In the genomic region with DNA sequence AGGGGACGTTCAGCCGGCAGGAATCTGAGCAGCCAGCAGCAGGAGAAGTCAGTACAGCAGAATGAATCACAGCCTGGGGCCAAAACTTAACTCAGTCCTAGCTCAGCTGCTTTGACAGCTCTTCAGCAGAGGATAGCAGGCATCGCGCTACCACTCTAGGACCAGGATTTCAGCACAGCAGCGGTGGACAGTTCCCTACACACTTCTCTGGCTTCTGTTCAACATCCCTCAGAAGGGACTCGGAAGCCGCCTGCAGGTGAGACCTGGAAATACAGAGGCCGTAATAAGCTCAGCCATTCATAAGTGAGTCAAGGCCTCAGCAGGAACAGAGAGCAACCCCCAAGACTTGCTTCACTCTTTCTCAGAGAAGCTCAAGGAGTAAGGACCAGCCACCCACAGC, we compare ENCODE assay signal across 8 mouse cellular contexts.
A peak's percentile ranks its signal among the peaks of the same experiment; 100 is the strongest.
DNase-seq lines count a peak whose midpoint lies in the region; ATAC-seq and TF ChIP-seq lines count a peak whose summit lies in the region.
"Had no signal": no experiment of that assay in that cellular context is flagged by ENCODE, and none has a peak within 500 bp of the region (broad histone marks: within the 10 kb centered on the region; RNA-seq: fewer than 3 reads in every experiment).

No protein-coding gene starts in this region.

- no peak for ATAC-seq in embryonic facial prominence, embryonic 11.5 days (replicated peaks; ENCODE audit: insufficient number of reproducible peaks, low FRiP score, low TSS enrichment, low read depth)
- ATAC-seq in midbrain, embryonic 12.5 days (ENCODE audit: low FRiP score, low read depth), result no peak

- H3K4me2 ChIP-seq in embryonic facial prominence, embryonic 11.5 days (ENCODE audit: low read depth, low read length), result no peak overlapping the region
- 0 out of 2 replicates have a peak overlapping the region, but pooled peaks have one; percentile 11 for H3K4me2 ChIP-seq in midbrain, embryonic 12.5 days (replicated peaks)
- H3K4me2 ChIP-seq: lung, embryonic 15.5 days had no signal

- TF ChIP-seq POLR2A in MEL (IDR thresholded peaks at IDR 0.05; ENCODE audit: control insufficient read depth in 1 of 2, insufficient read depth in 1 of 2, low read depth in 1 of 2, low read length in 2 of 2, poor library complexity in 1 of 2), result no peak

- no peak for TF ChIP-seq EP300 in MEL (IDR thresholded peaks at IDR 0.05; ENCODE audit: low read depth in 1 of 2, low read length in 2 of 2)

- H3K27me3 ChIP-seq in MEL (ENCODE audit: control insufficient read depth in 1 of 2, insufficient read depth in 2 of 2, low read length in 2 of 2), result peaks cover 0 to 1% of the 10 kb centered on the region in 2 experiments; a peak in 1 of 4 replicates
- no peaks in the 10 kb centered on the region for H3K27me3 ChIP-seq in embryonic facial prominence, embryonic 11.5 days (ENCODE audit: control insufficient read depth, insufficient read depth, low read length)
- no peaks in the 10 kb centered on the region for H3K27me3 ChIP-seq in midbrain, embryonic 12.5 days
- H3K27me3 ChIP-seq: lung, embryonic 15.5 days had no signal

- intact Hi-C loops in heart, postnatal 25 days (cut with DNase I), result loop anchor here (5.0 kb wide), 1 partner anchor 1189 kb away; no protein-coding TSS in a partner anchor

- no peak overlapping the region for H3K9ac ChIP-seq in MEL (ENCODE audit: control insufficient read depth, low read depth, low read length, poor library complexity, severe bottlenecking)
- H3K9ac ChIP-seq in embryonic facial prominence, embryonic 11.5 days (replicated peaks; ENCODE audit: low read length), result no peak overlapping the region
- no peak overlapping the region for H3K9ac ChIP-seq in midbrain, embryonic 12.5 days (replicated peaks)
- H3K9ac ChIP-seq: lung, embryonic 15.5 days had no signal

- peak; percentile 77 for TF ChIP-seq RAD21 in MEL (IDR thresholded peaks at IDR 0.05; ENCODE audit: low read depth, low read length)

- H3K36me3 ChIP-seq in MEL (ENCODE audit: control insufficient read depth in 1 of 2, insufficient read depth in 2 of 2, low read length in 2 of 2), result no peaks in the 10 kb centered on the region
- no peaks in the 10 kb centered on the region for H3K36me3 ChIP-seq in embryonic facial prominence, embryonic 11.5 days (replicated peaks; ENCODE audit: control insufficient read depth, insufficient read depth, low read depth, low read length)
- H3K36me3 ChIP-seq in midbrain, embryonic 12.5 days, result no peaks in the 10 kb centered on the region
- H3K36me3 ChIP-seq: lung, embryonic 15.5 days had no signal

- DNase-seq in MEL (ENCODE audit: low read depth, low spot score), result peak; percentile 73
- DNase-seq in adrenal gland, postnatal 14 days, result peak; percentile 87
- DNase-seq in embryonic facial prominence, embryonic 11.5 days (ENCODE audit: low spot score), result peak; percentile 94
- DNase-seq in heart, postnatal 25 days (ENCODE audit: low spot score), result peak; percentile 13
- DNase-seq in layer of hippocampus, postnatal 25 days (ENCODE audit: extremely low spot score in 1 of 2, low spot score in 1 of 2), result peak; percentile 27 to 66
- DNase-seq in spleen, postnatal 36 days (ENCODE audit: low spot score in 2 of 2), result peak; percentile 6 to 31

- TF ChIP-seq CTCF in MEL (IDR thresholded peaks at IDR 0.05 in 2 of 3, conservative IDR thresholded peaks at IDR 0.05 in 1 of 3; ENCODE audit: control insufficient read depth in 1 of 3, insufficient read depth in 1 of 3, low read depth in 2 of 3, low read length in 3 of 3, poor library complexity in 1 of 3, severe bottlenecking in 1 of 3), result peak; percentile 53 to 69 (median 56)

- H3K9me3 ChIP-seq in MEL (replicated peaks; ENCODE audit: insufficient read depth, low read length), result no peaks in the 10 kb centered on the region
- no peaks in the 10 kb centered on the region for H3K9me3 ChIP-seq in embryonic facial prominence, embryonic 11.5 days (replicated peaks; ENCODE audit: control insufficient read depth, low read length)
- H3K9me3 ChIP-seq in midbrain, embryonic 12.5 days, result no peaks in the 10 kb centered on the region
- H3K9me3 ChIP-seq: lung, embryonic 15.5 days had no signal

- WGBS in embryonic facial prominence, embryonic 11.5 days, result 6% methylated on average over 8 of the region's 8 CpGs
- WGBS in midbrain, embryonic 12.5 days, result 8% methylated on average over 8 of the region's 8 CpGs

- no peak overlapping the region for H3K27ac ChIP-seq in MEL (ENCODE audit: control insufficient read depth, low read depth, low read length)
- H3K27ac ChIP-seq in embryonic facial prominence, embryonic 11.5 days (replicated peaks; ENCODE audit: low read depth, low read length), result no peak overlapping the region
- no peak overlapping the region for H3K27ac ChIP-seq in midbrain, embryonic 12.5 days (replicated peaks)
- H3K27ac ChIP-seq: lung, embryonic 15.5 days had no signal

- no peaks in the 10 kb centered on the region for H3K4me1 ChIP-seq in MEL (ENCODE audit: control insufficient read depth in 1 of 2, insufficient read depth in 2 of 2, low read length in 2 of 2)
- H3K4me1 ChIP-seq in embryonic facial prominence, embryonic 11.5 days (ENCODE audit: control insufficient read depth, insufficient read depth, low read length), result no peaks in the 10 kb centered on the region
- H3K4me1 ChIP-seq in midbrain, embryonic 12.5 days, result no peaks in the 10 kb centered on the region
- H3K4me1 ChIP-seq: lung, embryonic 15.5 days had no signal

- no peaks in the 10 kb centered on the region for H3K79me2 ChIP-seq in MEL (ENCODE audit: control insufficient read depth, insufficient read depth, low read length, poor library complexity)

- no peak overlapping the region for H3K4me3 ChIP-seq in MEL (ENCODE audit: control insufficient read depth in 1 of 2, insufficient read depth in 1 of 2, low read depth in 2 of 2, low read length in 2 of 2)
- no peak overlapping the region for H3K4me3 ChIP-seq in embryonic facial prominence, embryonic 11.5 days (ENCODE audit: low read depth, low read length)
- no peak overlapping the region for H3K4me3 ChIP-seq in midbrain, embryonic 12.5 days
- H3K4me3 ChIP-seq: lung, embryonic 15.5 days had no signal

TF ChIP-seq in MEL, 35 proteins besides CTCF, POLR2A, EP300 and RAD21:
- no peak for TF ChIP-seq ELF1 (IDR thresholded peaks at IDR 0.05; ENCODE audit: low read depth, low read length)
- TF ChIP-seq USF2 (IDR thresholded peaks at IDR 0.05; ENCODE audit: borderline replicate concordance in 1 of 2, insufficient read depth in 1 of 2, low read depth in 1 of 2, low read length in 2 of 2), result no peak
- TF ChIP-seq ZKSCAN1 (IDR thresholded peaks at IDR 0.05; ENCODE audit: low read depth, low read length), result no peak
- no peak for TF ChIP-seq KAT2A (conservative IDR thresholded peaks at IDR 0.05; ENCODE audit: low read depth, low read length)
- TF ChIP-seq CHD2 (IDR thresholded peaks at IDR 0.05; ENCODE audit: low read length), result no peak
- no peak for TF ChIP-seq GABPA (IDR thresholded peaks at IDR 0.05; ENCODE audit: low read depth, low read length)
- no peak for TF ChIP-seq TAL1 (IDR thresholded peaks at IDR 0.05; ENCODE audit: low read length)
- TF ChIP-seq TBP (IDR thresholded peaks at IDR 0.05; ENCODE audit: low read depth, low read length), result no peak
- TF ChIP-seq NELFE (IDR thresholded peaks at IDR 0.05; ENCODE audit: low read depth, low read length), result no peak
- peak; percentile 36; the same call in 1 of the 2 replicates for TF ChIP-seq MXI1 (IDR thresholded peaks at IDR 0.05; ENCODE audit: low read depth, low read length)
- no peak for TF ChIP-seq USF1 (IDR thresholded peaks at IDR 0.05; ENCODE audit: low read depth, low read length)
- TF ChIP-seq MAZ (IDR thresholded peaks at IDR 0.05; ENCODE audit: low read depth, low read length), result no peak
- no peak for TF ChIP-seq CHD1 (IDR thresholded peaks at IDR 0.05; ENCODE audit: low read depth, low read length)
- TF ChIP-seq ZNF384 (IDR thresholded peaks at IDR 0.05; ENCODE audit: low read depth, low read length), result no peak
- no peak for TF ChIP-seq RCOR1 (IDR thresholded peaks at IDR 0.05; ENCODE audit: low read depth, low read length)
- TF ChIP-seq SIN3A (IDR thresholded peaks at IDR 0.05; ENCODE audit: low read length), result peak; percentile 71
- no peak for TF ChIP-seq UBTF (IDR thresholded peaks at IDR 0.05; ENCODE audit: borderline replicate concordance, insufficient read depth, low read depth, low read length)
- no peak for TF ChIP-seq JUND (IDR thresholded peaks at IDR 0.05; ENCODE audit: low read depth, low read length)
- peak; percentile 81 for TF ChIP-seq SMC3 (IDR thresholded peaks at IDR 0.05; ENCODE audit: low read depth, low read length)
- TF ChIP-seq ZC3H11A (IDR thresholded peaks at IDR 0.05; ENCODE audit: low read depth, low read length), result peak; percentile 65
- no peak for TF ChIP-seq MAFK (IDR thresholded peaks at IDR 0.05; ENCODE audit: borderline replicate concordance, low read depth, low read length)
- TF ChIP-seq POLR2AphosphoS5 (IDR thresholded peaks at IDR 0.05; ENCODE audit: borderline replicate concordance, low read depth, low read length), result no peak

Comparison
In these comparisons a context has a peak if more than half of its experiments do, and no peak if none do; other contexts are left out.
1. DNase-seq: peak in every context shown above with its lines; median percentile 94 in embryonic facial prominence, embryonic 11.5 days; 87 in adrenal gland, postnatal 14 days; 73 in MEL; 46 in layer of hippocampus, postnatal 25 days; 18 in spleen, postnatal 36 days; 13 in heart, postnatal 25 days.